Mouse (Mus musculus) brain, adult 10 weeks (tissue): Measurements from ENCODE around the gene Chrna10. TPM values are rescaled to one million over a fixed set of nuclear protein-coding genes. Genes with fewer than 3 reads are reported as not detected.

Experiments
- polyA plus RNA-seq: library from polyadenylated mRNA; stranded (reverse); fragments of 350-450 nt; fragmentation: Illumina TruSeq; extraction: RNeasy Lipid Tissue Mini Kit (QIAGEN cat#74804); gene quantifications from one replicate; pipeline ENCODE4 v1.2.3, GENCODE M21; 2015; ENCODE audit warnings: low read depth, low replicate concordance

Gene Chrna10
- not detected for polyA plus RNA-seq

DNA sequence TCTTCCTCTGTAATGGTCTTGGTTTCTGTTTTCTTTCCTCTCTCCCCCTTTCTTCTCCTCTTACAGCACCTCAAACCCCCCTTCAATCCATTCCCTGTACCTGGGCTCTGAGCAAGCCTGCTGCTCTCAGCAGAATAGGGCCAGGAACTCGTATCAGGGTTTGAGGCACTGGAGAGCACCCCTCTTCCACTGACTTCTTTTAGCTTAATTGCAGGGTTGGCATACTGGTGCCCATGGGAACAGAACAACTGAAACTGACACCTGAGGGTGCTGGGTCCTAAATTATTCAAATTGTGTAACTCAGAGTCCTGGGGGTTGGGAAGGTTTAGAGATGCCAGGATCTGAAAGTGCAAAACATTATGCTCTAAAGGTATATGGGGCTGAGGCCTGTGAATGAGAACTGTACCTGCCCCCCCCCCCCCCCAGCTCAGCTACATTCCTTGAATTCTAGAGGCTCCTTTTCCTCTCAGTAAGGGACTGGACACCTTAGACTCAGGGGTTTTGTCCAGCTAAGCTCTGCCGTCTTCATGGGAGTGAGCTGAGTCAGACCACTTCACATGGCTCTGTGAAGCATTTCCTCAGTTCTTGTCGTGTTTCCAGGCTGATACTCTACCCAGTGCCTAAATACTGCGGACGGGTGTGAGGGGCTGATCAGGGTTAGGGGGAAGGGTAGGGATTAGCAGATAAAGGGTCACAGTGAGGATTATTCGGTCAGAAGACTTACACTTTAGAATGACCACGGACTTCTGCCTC, at the start of gene Chrna10:
Gene Chrna10, minus strand, starts transcription at position 250 of the 753 bp plus-strand sequence.

DNA sequence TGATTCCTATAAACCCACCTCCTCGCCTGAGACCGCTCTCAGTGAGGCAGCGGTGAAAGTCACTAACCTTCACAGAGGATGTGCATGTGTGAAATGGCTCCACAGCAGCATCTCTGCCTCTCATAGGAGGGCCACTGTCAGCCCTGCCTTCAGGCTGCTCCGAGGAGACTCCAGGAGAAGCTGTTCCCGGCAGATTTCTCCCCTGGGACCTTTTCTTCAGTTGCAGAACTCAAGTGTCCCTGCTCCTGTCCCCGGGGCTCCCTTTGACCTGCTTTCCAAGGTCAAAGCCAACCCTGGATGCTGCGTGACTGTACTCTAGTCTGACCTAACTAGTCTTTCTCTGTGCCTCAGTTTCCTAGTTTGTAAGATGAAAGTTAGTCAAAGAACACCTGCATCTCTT, 7.5 kb downstream of the Chrna10 start, which contains the start of gene Art5:
Gene Art5, minus strand, starts transcription at position 319 of the 400 bp plus-strand sequence.

DNA sequence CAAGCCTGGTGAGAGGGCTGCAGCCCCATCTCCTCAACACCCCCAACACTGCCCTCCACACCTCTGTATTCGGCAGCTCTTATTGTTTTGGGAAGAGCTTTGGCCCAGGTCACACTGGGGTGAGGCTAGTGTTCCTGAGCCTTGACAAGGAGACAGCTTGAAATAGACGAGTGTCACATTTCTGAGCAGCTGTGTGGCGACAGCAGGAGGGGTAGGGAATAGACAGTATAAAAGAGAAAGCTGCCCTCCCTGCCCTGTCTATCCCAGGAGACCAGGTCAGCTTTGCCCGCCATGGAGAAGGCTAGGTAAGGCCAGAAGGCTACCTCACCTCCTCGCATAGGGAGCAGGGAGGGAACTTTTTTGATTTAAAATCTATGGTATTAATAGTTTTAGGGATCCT, 15.1 kb downstream of the Chrna10 start, which contains the start of gene Art1:
Gene Art1, plus strand, starts transcription at position 257 of the 400 bp plus-strand sequence.

DNA sequence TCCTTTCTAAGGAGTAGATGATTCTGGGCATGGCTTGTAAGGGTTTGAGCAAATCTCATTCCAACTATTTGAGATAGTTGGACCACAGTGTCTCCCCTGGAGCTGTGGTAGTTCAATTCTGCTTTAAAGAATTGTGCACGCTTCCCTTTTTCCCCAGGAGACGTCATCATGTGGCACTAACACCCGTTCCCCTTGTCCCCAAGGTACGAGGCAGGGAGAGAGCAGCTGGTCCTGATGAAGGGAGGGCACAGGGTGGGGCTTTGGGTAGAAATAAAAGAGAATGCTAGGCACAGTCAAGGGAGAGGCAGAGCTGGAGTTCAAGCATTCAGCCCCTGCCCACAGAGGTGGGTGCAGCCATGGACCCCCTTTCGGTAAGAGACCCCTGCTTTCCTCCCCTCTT, 33.8 kb downstream of the Chrna10 start, which contains the start of gene Trpc2:
Gene Trpc2, plus strand, starts transcription at position 301 of the 400 bp plus-strand sequence.

DNA sequence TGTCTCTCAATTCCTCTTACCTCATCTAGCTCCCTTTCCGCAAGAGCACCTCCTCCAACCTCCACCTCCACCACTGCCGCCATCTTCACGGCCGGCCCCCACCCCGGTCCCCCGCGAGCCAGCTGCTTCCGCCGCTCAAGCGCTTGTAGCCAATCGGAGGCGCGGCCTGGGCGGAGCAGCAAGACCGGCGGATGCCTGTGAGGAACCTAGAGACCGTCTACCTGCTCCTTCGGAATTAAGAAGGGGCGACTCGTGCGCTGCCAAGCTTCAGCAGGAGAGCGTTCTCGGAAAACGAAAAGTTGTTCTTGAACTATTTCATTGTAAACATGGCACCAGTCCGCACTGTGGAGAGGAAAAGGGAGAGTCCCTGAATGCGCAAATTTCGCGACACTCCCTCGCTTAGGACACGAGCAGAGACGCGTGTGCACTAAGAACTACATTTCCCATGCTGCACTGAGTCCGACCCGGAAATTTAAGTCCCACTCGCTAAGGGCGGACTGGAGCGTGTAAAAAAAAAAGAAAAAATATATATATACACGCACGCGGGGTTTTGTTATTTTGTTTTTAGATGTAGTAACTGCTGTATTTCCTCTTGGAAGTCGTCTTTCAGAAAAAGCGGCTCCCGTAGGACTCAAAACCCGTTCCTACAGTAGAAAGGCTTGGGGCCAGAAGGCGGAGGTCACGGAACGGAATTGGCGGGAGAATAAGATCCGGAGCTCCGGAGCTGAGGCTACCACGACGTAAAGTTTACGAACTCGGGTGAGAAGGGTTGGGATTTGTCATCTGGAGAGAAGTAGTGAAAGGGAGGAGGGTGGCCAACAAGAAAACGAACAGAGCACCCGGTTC, 51.4 kb downstream of the Chrna10 start, which contains the start of the genes Rnf121, Xndc1 and Xntrpc:
Gene Rnf121, minus strand, starts transcription at position 424 of the 846 bp plus-strand sequence.
Gene Xndc1, plus strand, starts transcription at position 466 of the 846 bp plus-strand sequence.
Gene Xntrpc, plus strand, starts transcription at position 668 of the 846 bp plus-strand sequence.

Other genes with a start within 250 kb of the Chrna10 start
- gene Folr1, start 246.0 kb downstream of the Chrna10 start, polyA plus RNA-seq: 15.2 TPM
- gene Lamtor1, start 210.9 kb downstream of the Chrna10 start, polyA plus RNA-seq: 170 TPM
- not detected for gene Tomt, start 210.5 kb downstream of the Chrna10 start, polyA plus RNA-seq
- gene Lrrc51, start 182.9 kb downstream of the Chrna10 start, polyA plus RNA-seq: 8.7 TPM
- 47.5 TPM for gene Numa1, start 182.7 kb downstream of the Chrna10 start, polyA plus RNA-seq
- gene Il18bp, start 98.1 kb downstream of the Chrna10 start, polyA plus RNA-seq: 6.8 TPM
- gene Rnf121, start 51.4 kb downstream of the Chrna10 start, polyA plus RNA-seq: 45.0 TPM
- gene Xndc1, start 51.3 kb downstream of the Chrna10 start, polyA plus RNA-seq: 21.7 TPM
- gene Xntrpc, start 51.1 kb downstream of the Chrna10 start, polyA plus RNA-seq: 1.3 TPM
- 0.37 TPM for gene Trpc2, start 33.7 kb downstream of the Chrna10 start, polyA plus RNA-seq
- not detected for gene Art1, start 15.1 kb downstream of the Chrna10 start, polyA plus RNA-seq
- gene Art5, start 7.3 kb downstream of the Chrna10 start, polyA plus RNA-seq: 0.40 TPM
- 16.7 TPM for gene Nup98, start 93.3 kb upstream of the Chrna10 start, polyA plus RNA-seq
- gene Pgap2, start 93.4 kb upstream of the Chrna10 start, polyA plus RNA-seq: 30.4 TPM
- 49.4 TPM for gene Rhog, start 139.2 kb upstream of the Chrna10 start, polyA plus RNA-seq
- gene Stim1, start 151.0 kb upstream of the Chrna10 start, polyA plus RNA-seq: 58.6 TPM